Mouse (Mus musculus) embryonic facial prominence, embryonic 11.5 days (tissue): Measurements from ENCODE around the gene Sec22c. TPM values are rescaled to one million over a fixed set of nuclear protein-coding genes. Genes with fewer than 3 reads are reported as not detected.

Experiments
- ATAC-seq: fragments of 200-750 bp; cut with Nextera tagmentation; replicated peaks from 2 replicates; pipeline ENCODE4 v1.8.0; 2017; ENCODE audit warnings: low read depth; ENCODE audit not compliant: insufficient number of reproducible peaks, low FRiP score, low TSS enrichment
- DNase-seq: peaks from one replicate; pipeline ENCODE4 v3.0.0-alpha.2; 2015; ENCODE audit warnings: low spot score
- H3K27ac ChIP-seq: fragments of 300-500 bp; sonication (generic); replicated peaks from 2 replicates; pipeline ENCODE4 v1.5.1; 2014; ENCODE audit warnings: mild to moderate bottlenecking, low read depth, low read length, control low read depth
- H3K27me3 ChIP-seq: fragments of 300-500 bp; sonication (generic); 2 replicates; pipeline ENCODE4 v1.6.1; 2014; ENCODE audit warnings: mild to moderate bottlenecking, low read length, moderate library complexity, mixed read lengths; ENCODE audit not compliant: control insufficient read depth, insufficient read depth
- H3K36me3 ChIP-seq: fragments of 300-500 bp; sonication (generic); replicated peaks from 2 replicates; pipeline ENCODE4 v1.6.1; 2014; ENCODE audit warnings: low read depth, mild to moderate bottlenecking, low read length, moderate library complexity, mixed read lengths; ENCODE audit not compliant: control insufficient read depth, insufficient read depth
- H3K4me1 ChIP-seq: fragments of 300-500 bp; sonication (generic); 2 replicates; pipeline ENCODE4 v1.6.1; 2014; ENCODE audit warnings: low read length, mixed read lengths; ENCODE audit not compliant: control insufficient read depth, insufficient read depth
- H3K4me2 ChIP-seq: fragments of 300-500 bp; sonication (generic); 2 replicates; pipeline ENCODE4 v1.6.1; 2014; ENCODE audit warnings: low read depth, mild to moderate bottlenecking, control low read depth, low read length, moderate library complexity
- H3K4me3 ChIP-seq: fragments of 300-500 bp; sonication (generic); 2 replicates; pipeline ENCODE4 v1.5.1; 2014; ENCODE audit warnings: low read depth, low read length, control low read depth
- H3K9ac ChIP-seq: fragments of 300-500 bp; sonication (generic); replicated peaks from 2 replicates; pipeline ENCODE4 v1.6.1; 2014; ENCODE audit warnings: mild to moderate bottlenecking, control low read depth, low read length
- H3K9me3 ChIP-seq: fragments of 300-500 bp; sonication (generic); replicated peaks from 2 replicates; pipeline ENCODE4 v1.6.1; 2016; ENCODE audit warnings: mild to moderate bottlenecking, low read length, inconsistent platforms, mixed read lengths; ENCODE audit not compliant: control insufficient read depth
- WGBS: fragments of 180-500 bp; shearing (Covaris S2); extraction: QIAGEN DNeasy Blood & Tissue Kit; methylation state at CpG from one replicate; pipeline ENCODE4 v1.1.7; 2014; 5-methylcytosine and 5-hydroxymethylcytosine counted together
- polyA plus RNA-seq: library from polyadenylated mRNA; unstranded; fragments of >200 nt; fragmentation: Nextera tagmentation; extraction: Ambion mirVana; gene quantifications from 2 replicates; pipeline ENCODE4 v1.2.1, GENCODE M21; 2014

Gene Sec22c
- polyA plus RNA-seq, 1 experiment from 2014 or later: 11.6 TPM

DNA sequence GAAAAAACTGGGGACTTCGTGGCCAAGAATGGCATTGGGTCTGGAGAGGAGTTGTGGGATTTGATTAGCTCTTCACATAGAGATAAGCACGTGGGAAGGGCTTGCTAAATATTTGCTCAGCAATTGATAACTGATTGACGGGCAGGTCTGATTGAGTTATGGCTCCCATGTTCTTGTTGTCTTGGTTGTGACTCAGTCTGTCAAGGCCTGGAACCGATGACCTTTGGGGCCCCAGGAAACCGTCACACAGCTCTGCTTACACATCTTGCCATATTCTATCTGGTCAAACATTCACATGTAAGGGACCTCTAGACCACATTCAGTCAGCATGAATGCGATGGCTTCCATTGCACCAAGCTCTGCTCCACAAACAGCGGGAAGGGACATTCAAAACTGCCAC lies 47.0 kb downstream of the Sec22c start:
- DNase-seq (no peak), ATAC-seq (no peak)
- H3K9me3 ChIP-seq: no peaks in the 10 kb centered on the region
- H3K4me2 ChIP-seq: no peak overlapping the region
- no peaks in the 10 kb centered on the region for H3K27me3 ChIP-seq
- no peak overlapping the region for H3K4me3 ChIP-seq
- 82% methylated on average over 7 of the region's 7 CpGs for WGBS
- H3K4me1 ChIP-seq: no peaks in the 10 kb centered on the region
- no peaks in the 10 kb centered on the region for H3K36me3 ChIP-seq
- H3K27ac ChIP-seq: no peak overlapping the region
- H3K9ac ChIP-seq: no peak overlapping the region

DNA sequence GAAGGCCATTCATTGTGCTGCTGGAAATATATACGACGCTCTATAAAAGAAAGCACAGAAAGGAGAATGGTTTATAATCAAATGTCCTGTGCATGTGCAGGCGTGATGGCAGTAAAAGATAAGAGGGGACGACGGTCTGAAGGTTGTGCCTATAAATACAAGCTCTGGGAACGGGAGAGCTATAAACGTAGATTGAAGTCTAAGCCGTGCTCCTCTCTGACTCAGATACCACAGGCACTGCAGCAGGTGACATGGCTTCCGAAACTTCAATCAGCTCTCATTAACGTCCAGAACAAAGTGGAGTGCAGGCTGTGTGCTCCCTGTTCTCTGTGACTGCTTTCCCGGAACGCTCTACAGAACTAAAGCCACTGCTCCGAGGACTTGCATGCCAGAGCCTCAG lies 48.1 kb downstream of the Sec22c start:
- Histone ChIP-seq H3K9ac (no peak overlapping the region), H3K4me1 (no peaks in the 10 kb centered on the region), H3K4me2 (no peak overlapping the region), H3K4me3 (no peak overlapping the region), H3K36me3 (no peaks in the 10 kb centered on the region), H3K27me3 (no peaks in the 10 kb centered on the region), H3K9me3 (no peaks in the 10 kb centered on the region), H3K27ac (no peak overlapping the region)
- DNase-seq (no peak), ATAC-seq (no peak)
- 76% methylated on average over 13 of the region's 13 CpGs for WGBS

DNA sequence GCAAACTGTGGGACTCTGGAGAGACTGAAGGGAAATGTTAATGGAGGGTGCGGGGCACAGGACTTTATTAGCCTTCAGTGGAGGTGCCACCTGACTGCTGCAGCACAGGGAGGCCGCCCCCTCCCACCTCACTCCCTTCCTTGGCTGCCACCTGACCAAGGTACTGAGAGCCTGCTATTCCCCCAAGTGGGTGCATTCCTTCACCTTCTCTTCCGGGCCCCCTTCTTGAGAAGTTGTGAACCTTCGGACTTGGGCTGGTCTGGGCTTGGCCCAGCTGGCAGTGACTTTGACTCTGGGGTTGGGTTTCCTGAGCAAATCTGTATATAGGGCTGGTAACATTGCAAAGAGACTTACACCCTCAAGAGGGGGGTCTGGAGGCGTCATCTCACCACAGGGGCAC lies 49.0 kb downstream of the Sec22c start:
- WGBS: 86% methylated on average over 5 of the region's 5 CpGs
- no peak for DNase-seq

DNA sequence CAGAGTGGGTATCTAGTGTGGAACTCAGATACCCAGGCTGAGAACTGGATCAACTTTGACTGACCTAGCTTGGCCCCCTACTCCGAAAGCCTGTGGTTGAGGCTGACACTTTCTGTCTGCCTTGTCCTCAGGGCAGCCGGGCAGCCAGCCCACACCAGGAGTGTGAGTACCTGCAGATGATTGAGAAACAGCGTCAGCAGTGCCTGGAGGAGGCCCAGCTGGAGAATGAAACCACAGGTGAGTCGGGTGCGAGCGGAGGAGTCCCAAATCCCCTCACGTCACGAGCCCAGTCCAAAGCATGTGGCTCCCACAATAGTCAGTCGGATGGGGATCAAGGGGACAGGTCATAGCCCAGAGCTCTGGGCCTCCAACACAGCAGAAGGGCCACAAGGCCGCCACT lies 51.6 kb downstream of the Sec22c start:
- H3K27me3 ChIP-seq: no peaks in the 10 kb centered on the region
- no peak overlapping the region for H3K4me2 ChIP-seq
- no peaks in the 10 kb centered on the region for H3K9me3 ChIP-seq
- ATAC-seq (no peak), DNase-seq (no peak)
- H3K27ac ChIP-seq: no peak overlapping the region
- no peaks in the 10 kb centered on the region for H3K4me1 ChIP-seq
- H3K36me3 ChIP-seq: no peaks in the 10 kb centered on the region
- WGBS: 82% methylated on average over 10 of the region's 10 CpGs
- H3K4me3 ChIP-seq: no peak overlapping the region
- H3K9ac ChIP-seq: no peak overlapping the region

More for the DNA sequence above, 49.0 kb downstream of the Sec22c start:
- H3K27me3 ChIP-seq: no peaks in the 10 kb centered on the region
- H3K36me3 ChIP-seq: no peaks in the 10 kb centered on the region
- ATAC-seq: no peak
- no peak overlapping the region for H3K4me2 ChIP-seq
- no peaks in the 10 kb centered on the region for H3K9me3 ChIP-seq
- no peak overlapping the region for H3K9ac ChIP-seq
- no peaks in the 10 kb centered on the region for H3K4me1 ChIP-seq
- no peak overlapping the region for H3K4me3 ChIP-seq
- no peak overlapping the region for H3K27ac ChIP-seq

DNA sequence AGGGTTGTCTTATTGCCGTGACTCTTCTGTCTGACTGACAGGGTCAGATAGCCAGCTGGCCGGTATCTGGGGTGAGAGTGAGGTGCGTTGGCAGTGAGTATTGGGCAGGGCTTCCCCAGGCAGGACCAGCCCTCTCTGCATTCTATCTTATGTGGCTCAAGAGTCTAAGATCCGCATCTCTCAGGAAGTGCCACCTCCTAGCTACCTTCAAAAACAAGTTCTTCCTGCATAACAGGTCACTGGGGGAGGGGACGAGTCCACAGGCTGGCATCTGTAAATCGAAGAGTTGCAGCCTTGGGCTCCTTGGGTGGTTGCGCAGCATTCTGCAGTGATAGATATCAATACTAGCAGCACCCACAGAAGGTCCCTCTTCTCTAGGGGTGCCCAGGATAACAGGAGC lies 58.3 kb downstream of the Sec22c start:
- H3K4me3 ChIP-seq: no peak overlapping the region
- no peak overlapping the region for H3K9ac ChIP-seq
- H3K27ac ChIP-seq: no peak overlapping the region
- no peaks in the 10 kb centered on the region for H3K9me3 ChIP-seq
- WGBS: 77% methylated on average over 7 of the region's 7 CpGs
- no peaks in the 10 kb centered on the region for H3K36me3 ChIP-seq
- no peaks in the 10 kb centered on the region; the same call in none of the 2 replicates for H3K4me1 ChIP-seq
- no peak for DNase-seq
- peaks cover 18% of the 10 kb centered on the region for H3K27me3 ChIP-seq
- no peak for ATAC-seq
- no peak overlapping the region for H3K4me2 ChIP-seq

DNA sequence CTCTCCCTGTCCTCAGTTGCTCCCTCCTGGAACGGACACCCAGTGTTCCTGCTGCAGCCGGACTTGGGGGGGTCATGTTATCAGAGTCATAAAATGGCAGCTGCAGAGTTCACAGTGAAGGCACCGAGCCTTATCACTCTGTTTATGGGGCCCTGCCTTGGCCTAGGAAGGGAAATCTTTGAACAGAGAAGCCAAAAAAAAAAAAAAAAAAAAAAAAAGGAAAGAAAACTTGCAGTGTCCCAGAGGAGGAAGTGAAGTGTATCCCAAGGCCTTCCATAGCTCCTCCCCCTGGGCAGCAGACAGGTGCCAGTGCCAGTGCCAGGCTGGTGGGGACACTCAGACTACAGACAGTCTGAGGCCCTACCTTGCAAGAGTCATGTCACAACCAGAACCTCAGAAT lies 60.4 kb downstream of the Sec22c start:
- ATAC-seq (no peak), DNase-seq (no peak)
- H3K27ac ChIP-seq: no peak overlapping the region
- 68% methylated on average over 1 of the region's 3 CpGs for WGBS
- no peak overlapping the region for H3K4me3 ChIP-seq
- no peak overlapping the region for H3K9ac ChIP-seq
- H3K27me3 ChIP-seq: peaks cover 33% of the 10 kb centered on the region
- no peaks in the 10 kb centered on the region; the same call in none of the 2 replicates for H3K4me1 ChIP-seq
- no peak overlapping the region for H3K4me2 ChIP-seq
- no peaks in the 10 kb centered on the region for H3K36me3 ChIP-seq
- H3K9me3 ChIP-seq: no peaks in the 10 kb centered on the region

DNA sequence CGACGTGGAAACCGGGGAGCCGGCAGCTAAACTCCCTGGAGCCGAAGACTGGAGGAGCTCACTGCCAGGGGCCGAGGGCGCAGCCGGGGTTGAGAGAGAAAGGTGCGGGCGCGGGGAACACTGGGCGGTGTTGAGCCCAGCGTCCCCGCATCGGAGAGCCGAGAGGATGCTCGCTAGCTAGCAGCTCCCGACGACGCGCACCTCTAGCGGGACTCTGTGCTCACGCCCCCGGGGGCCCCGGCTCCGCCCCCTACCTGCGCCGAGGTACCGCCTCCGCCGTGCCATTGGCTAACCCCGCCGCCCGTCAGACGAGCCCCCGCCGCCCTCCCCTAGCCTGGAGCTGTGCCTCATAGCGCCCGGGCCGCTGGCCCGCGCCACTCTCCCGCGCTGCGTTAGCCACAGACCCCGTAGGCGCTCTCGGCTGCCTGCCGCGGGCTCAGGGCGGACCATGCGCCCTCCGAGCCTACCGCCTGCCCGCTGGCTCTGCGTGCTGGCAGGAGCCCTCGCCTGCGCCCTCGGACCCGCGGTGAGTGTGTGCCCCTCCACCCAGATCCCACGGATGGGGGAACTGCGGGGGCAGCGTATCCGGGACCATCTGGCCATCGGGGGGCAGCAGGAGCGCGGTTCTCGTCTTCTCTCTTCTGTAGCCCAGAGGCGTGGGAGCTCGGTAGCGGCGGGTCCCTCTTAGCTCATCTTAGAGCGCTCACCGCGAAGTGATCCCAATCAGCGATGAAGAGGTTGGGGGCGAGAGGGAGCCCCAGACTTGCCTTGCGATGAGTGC lies 62.7 kb downstream of the Sec22c start, which contains the start of gene Vipr1:
Gene Vipr1 (plus strand): TSS at position 316 of the 781 bp plus-strand sequence.
- H3K9me3 ChIP-seq: no peaks in the 10 kb centered on the region
- peak within 1 kb of the TSS; percentile 49 for H3K4me3 ChIP-seq
- no peak within 1 kb of the TSS for H3K27ac ChIP-seq
- H3K36me3 ChIP-seq: no peaks in the 10 kb centered on the region
- H3K4me1 ChIP-seq: no peaks in the 10 kb centered on the region; the same call in none of the 2 replicates
- peak; percentile 90 for ATAC-seq
- WGBS: under 1% methylated on average over 73 of the region's 79 CpGs
- H3K27me3 ChIP-seq: peaks cover 33% of the 10 kb centered on the region
- peak; percentile 79 for DNase-seq
- peak within 1 kb of the TSS; percentile 55 for H3K9ac ChIP-seq
- peak within 1 kb of the TSS; percentile 95 for H3K4me2 ChIP-seq

DNA sequence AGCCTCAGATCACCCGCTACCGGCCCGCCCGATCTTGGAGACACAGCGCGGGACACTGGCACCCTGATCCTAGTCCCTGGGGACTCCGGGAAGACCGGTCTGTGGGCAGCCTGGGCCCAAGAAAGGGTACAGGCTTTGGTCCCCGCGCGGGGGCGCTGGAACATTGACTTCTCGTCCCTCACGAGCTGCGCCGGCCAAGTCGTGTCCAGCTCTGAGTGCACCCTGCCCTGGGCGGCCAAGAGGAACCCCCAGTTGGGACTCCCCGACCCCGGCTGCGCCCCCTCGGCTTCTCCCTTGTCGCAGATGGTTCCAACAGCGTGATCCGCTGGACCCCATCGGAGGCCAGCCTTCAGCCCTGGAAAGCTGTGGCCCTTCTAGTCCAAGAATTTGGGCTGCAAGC lies 63.3 kb downstream of the Sec22c start, which contains the start of gene Lyzl4:
Gene Lyzl4 (minus strand): TSS at position 96 of the 400 bp plus-strand sequence.
- Histone ChIP-seq H3K27me3 (peaks cover 33% of the 10 kb centered on the region), H3K9me3 (no peaks in the 10 kb centered on the region), H3K36me3 (no peaks in the 10 kb centered on the region), H3K27ac (no peak within 1 kb of the TSS), H3K9ac (peak within 1 kb of the TSS; percentile 55), H3K4me2 (peak within 1 kb of the TSS; percentile 95), H3K4me3 (peak within 1 kb of the TSS; percentile 49), H3K4me1 (no peaks in the 10 kb centered on the region; the same call in none of the 2 replicates)
- under 1% methylated on average over 26 of the region's 26 CpGs for WGBS
- DNase-seq: peak; percentile 70
- peak; percentile 79 for ATAC-seq
